Mouse (Mus musculus): ENCODE measurements around the gene Tada3.

- TF ChIP-seq CTCF (IDR thresholded peaks at IDR 0.05; ENCODE audit: borderline replicate concordance, control insufficient read depth, extremely low read depth, insufficient read depth, low read length, poor library complexity) (no peak), POLR2A (IDR thresholded peaks at IDR 0.05; ENCODE audit: control insufficient read depth, extremely low read depth, insufficient read depth, low read length, poor library complexity) (no peak)
Observed at GRCm38 (mm10) chr6:113344321-113344720, 33.4 kb downstream of the Tada3 start.
